Mouse (Mus musculus) CD4-positive, CD25-positive, alpha-beta regulatory T cell, adult 4 months (primary cell): ENCODE results near the gene Mc3r. TPM values are rescaled to one million over a fixed set of nuclear protein-coding genes. Genes with fewer than 3 reads are reported as not detected.

Experiments
- ATAC-seq: one replicate; pipeline ENCODE4 v1.8.0; 2017
- polyA plus RNA-seq, 2 experiments: library from polyadenylated mRNA; unstranded; fragments of 100-300 nt; shearing (Covaris generic); gene quantifications; one replicate each; pipeline ENCODE4 v1.2.1; 2017

Mc3r gene
- polyA plus RNA-seq = not detected

GRCm38 (mm10) chr2:172248106-172248764 lies at the start of gene Mc3r:
TSS of gene Mc3r (plus strand) at chr2:172248492.
- ATAC-seq = no peak

- ATAC-seq = no peak
These were observed 46.1 kb upstream of the Mc3r start for GRCm38 (mm10) chr2:172201998-172202780.

- no peak for ATAC-seq
These were observed 41.3 kb upstream of the Mc3r start for GRCm38 (mm10) chr2:172207003-172207402.

- ATAC-seq = no peak
These were observed 34.8 kb upstream of the Mc3r start for GRCm38 (mm10) chr2:172213480-172213879.

DNA sequence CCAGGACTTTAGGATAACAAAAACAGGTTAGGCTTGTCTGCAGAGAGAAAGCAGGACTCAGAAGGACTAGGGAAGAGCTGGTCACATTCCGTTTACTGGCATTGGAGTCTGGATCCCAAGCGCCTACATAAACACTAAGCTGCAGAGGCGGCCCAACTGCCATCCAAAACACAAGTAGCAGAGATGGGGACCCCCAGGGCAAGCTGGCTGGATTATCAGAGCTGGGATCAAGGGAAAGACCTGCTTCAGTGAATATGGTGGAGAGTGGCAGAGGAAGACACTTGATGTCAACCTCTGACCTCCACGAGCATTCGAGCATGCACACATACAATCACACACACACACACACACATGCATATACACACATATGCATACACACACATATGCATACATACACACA lies 34.0 kb upstream of the Mc3r start:
- ATAC-seq = no peak

DNA sequence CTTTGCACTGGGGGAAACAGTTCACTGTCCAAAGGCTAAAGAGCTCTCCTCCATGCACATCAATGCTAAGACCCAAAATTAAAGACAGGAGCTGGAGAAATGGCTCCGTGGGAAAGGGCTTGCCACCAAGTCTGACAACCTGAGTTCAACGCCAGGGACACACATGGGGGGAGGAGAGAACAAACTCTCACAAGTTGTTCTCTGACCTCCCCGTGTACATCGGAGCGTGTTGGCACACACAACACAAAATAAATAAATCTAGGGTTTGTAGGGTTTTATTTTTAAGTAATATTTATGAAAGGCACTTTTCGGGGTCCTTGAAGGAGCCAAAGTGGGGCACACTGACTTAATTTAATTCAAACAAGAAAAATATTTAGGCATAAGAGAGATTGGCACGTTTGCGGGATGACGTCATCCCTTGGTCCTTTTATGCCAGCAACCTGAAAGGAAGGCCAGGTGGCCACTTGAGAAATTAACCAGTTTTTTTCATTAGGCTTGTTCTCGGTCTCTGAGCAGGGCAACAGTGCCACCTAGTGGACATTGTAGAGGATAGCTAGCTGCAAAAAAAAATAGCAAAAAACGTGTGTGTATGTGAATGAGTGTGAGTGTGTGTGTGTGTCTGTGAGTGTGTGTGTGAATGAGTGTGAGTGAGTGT lies 32.7 kb upstream of the Mc3r start:
- peak; percentile 43 for ATAC-seq

DNA sequence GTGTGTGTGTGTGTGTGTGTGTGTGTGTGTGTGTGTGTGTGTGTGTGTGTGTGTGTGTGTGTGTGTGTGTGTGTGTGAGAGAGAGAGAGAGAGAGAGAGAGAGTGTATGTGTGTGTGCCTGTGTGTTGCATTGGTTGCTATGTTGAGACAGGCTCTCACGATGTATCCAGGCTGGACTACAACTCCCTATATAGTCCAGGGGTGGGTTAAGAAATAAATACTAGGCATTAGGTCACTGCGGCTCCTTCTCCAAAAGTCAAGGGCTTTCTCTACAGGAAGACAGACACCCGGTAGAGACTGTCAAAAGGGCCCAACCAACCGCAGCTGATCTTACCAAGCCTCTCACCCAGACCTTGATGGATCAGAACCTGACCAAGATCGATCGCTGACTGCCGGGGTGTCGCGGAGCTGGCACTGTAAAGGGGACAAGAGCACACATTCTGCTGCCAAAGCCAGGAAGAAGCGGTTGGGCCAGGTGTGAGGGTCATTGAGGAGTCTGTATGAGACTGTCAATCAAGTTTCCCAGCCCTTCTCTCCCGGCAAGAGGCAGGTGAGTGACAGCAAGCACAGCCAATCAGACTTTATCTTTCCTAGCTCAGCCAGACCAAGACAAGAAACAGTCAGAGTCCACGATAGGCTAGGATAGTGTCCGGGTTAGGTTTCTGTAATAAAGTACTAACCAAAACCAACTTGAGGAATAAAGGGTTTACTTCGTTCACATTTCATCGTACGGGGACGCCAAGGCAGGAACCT lies 32.0 kb upstream of the Mc3r start:
- ATAC-seq = no peak

GRCm38 (mm10) chr2:172217886-172218285 lies 30.4 kb upstream of the Mc3r start:
- ATAC-seq = no peak

DNA sequence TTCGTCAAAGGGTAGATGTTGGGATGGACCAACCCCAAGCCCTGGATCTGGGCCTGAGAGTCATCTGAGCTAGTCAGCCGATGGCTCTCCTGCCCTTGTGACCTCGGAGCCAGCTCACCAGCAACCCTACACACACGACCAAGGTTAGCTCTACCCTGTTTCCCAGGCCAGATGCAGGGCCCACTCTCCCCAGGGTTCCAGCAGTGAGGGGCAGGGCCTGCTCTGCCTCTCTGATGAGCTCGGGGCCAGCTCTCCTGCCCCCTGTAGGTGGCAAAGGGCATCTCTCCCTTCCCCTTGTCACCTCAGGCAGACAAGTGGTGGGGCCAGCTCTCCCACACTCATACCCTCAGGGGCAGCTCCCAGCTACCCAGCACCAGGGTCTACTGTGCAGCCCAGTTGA lies 29.1 kb upstream of the Mc3r start:
- no peak for ATAC-seq

DNA sequence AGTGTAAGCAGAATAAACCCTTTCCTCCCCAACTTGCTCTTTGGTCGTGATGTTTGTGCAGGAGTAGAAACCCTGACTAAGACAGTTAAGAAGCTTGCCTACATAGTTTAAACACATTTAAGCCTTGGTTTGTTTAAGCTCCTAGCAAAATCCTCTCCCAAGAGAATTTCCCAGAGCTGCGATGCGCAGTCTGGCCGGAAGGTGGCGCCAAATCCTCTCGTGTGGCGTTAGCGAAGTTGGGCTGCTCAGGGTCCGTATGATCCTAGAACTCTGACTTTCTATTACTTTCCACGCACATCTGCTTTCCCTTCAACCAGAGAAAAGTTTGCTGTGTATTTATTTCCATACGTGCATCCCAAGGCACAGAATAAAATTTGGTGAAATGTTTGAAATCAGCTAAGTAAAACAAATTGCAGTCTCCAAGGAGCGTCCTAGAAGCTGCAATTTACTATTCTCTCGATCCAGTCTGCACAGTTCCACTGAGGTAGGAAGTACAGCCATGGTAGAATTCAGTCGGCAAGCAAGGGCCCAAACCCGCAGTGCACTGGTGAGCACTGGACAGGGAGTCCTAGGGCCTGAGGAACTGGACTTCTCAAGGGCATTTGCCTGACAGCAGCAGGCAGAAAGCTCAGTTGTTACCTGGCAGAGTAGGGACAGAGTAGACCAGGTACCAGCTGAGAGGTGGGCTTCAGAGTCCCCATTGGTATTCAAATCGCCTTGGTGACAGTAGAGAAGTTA lies 26.5 kb upstream of the Mc3r start:
- no peak for ATAC-seq

DNA sequence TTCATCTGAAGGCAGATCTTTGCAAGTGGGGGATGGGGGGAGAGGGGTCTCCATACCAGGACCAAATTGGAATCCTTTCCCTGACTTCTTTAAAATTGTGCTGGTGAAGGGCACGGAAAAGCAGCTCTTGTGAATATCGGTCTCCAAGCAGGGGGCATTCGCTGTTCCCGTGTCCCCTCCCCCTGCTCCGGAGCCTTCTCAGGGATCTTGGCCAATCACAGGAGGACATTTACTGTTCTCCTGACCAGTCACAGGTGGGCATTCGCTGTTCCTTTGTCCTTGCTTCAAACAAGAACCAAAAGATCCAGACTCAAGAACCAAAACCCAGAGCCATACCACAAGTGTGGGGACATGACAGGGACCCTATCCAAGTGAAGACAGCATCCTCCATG lies 25.9 kb upstream of the Mc3r start:
- ATAC-seq = no peak

- ATAC-seq = no peak
These were observed 25.4 kb upstream of the Mc3r start for GRCm38 (mm10) chr2:172222891-172223290.

- no peak for ATAC-seq
These were observed 24.7 kb upstream of the Mc3r start for GRCm38 (mm10) chr2:172223451-172224200.

DNA sequence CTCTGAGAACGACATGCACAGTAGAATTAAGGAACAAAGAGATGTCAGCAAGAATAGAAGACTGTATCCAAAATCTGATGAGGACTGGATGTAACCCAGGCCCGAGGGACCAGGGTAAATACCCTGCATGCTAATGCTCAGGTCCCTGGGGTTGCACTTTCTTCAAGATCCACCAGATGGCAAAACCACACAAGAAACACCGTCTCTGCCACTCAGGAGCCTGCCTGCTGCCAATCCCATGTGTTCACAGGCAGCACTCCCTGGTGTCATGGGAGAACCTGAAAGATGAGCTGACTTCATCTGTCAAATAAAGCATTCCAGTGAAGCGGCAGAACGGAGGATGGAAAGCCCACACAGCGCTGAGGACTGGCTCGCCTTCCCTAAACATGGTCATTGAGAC lies 21.3 kb upstream of the Mc3r start:
- no peak for ATAC-seq

DNA sequence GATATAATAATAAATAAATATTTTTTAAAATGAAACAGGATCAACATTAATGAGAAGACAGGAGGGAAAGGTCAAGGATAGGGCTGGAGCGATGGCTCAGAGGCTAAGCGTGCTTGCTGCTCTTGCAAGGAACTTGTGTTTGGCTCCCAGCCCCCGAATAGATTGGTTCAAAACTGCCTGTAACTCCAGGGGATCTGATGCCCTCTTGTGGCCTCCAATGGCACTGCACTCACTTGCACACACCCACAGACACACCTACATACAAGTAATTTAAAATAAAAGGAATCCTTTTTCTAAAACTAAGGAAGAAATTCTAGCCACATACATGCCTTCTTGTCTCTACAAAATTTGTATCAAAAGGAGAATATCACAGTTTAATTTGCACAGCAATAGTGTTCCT lies 20.5 kb upstream of the Mc3r start:
- no peak for ATAC-seq

DNA sequence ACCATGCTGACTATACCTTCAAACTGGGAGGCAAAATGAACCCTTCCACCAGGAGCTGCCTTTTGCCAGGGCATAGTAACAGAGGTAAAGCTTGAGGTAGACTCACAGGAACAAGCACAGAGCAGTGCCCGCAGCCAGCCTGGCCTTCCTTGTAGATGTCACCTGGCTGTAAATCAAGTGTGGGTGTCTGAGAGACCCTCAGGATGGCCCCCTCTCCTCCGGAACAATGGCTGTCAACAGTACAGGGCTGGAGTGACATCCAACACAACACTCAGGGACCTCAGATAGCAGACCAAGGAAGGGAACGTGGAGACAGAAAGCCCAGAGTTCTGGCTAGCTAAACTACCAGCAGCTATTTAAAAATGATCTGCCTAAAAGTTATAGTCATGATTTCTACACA lies 19.1 kb upstream of the Mc3r start:
- no peak for ATAC-seq

GRCm38 (mm10) chr2:172230126-172230525 lies 18.2 kb upstream of the Mc3r start:
- no peak for ATAC-seq

DNA sequence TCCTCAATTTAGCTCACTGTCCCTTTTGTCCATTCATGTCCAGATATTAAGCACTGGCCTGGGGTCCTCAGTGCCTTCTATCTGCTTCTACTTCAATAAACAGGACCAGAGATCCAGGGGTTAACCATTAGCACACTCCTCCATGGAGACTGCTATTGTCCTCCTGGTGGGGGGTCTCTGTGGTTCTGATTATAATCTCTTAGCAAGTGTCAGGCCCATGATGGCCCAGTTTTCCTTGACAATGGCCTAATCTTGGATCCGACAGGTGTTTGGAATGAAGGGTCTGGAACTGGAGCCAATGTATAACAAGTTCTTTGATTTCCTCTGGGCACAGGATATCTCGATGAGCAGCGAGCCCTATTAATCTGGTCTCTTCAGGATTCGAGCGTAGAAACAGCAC lies 10.1 kb upstream of the Mc3r start:
- no peak for ATAC-seq

- ATAC-seq = no peak
These were observed 7.3 kb upstream of the Mc3r start for GRCm38 (mm10) chr2:172241031-172241430.

GRCm38 (mm10) chr2:172245497-172245896 lies 2.8 kb upstream of the Mc3r start:
- ATAC-seq = no peak

- ATAC-seq = no peak
These were observed 1.0 kb downstream of the Mc3r start for GRCm38 (mm10) chr2:172249336-172249735.

- ATAC-seq = no peak
These were observed 8.1 kb downstream of the Mc3r start for GRCm38 (mm10) chr2:172256418-172256817.
